Mouse (Mus musculus) thymus, postnatal 10 days (tissue): ENCODE measurements around the gene Pnmal2.

ENCODE experiments used
- DNase-seq, 2 experiments: peaks; one replicate each; pipeline ENCODE4 v3.0.0; 2021; ENCODE audit warnings: low spot score in 2 of 2

Gene Pnmal2

GRCm38 (mm10) chr7:16917447-16917846 is 27.0 kb upstream of the Pnmal2 start:
- no peak for DNase-seq

- DNase-seq = no peak
Measured at GRCm38 (mm10) chr7:16918014-16918413, 26.5 kb upstream of the Pnmal2 start.

- DNase-seq = no peak
Measured at GRCm38 (mm10) chr7:16918670-16919069, 25.8 kb upstream of the Pnmal2 start.

- no peak for DNase-seq
Measured at GRCm38 (mm10) chr7:16919395-16920149, 24.9 kb upstream of the Pnmal2 start.

- no peak for DNase-seq
Measured at GRCm38 (mm10) chr7:16920150-16920579, 24.3 kb upstream of the Pnmal2 start.

GRCm38 (mm10) chr7:16920818-16921791 is 23.4 kb upstream of the Pnmal2 start:
- no peak for DNase-seq

GRCm38 (mm10) chr7:16921881-16922335 is 22.6 kb upstream of the Pnmal2 start:
- no peak for DNase-seq

GRCm38 (mm10) chr7:16922360-16922973 is 22.0 kb upstream of the Pnmal2 start:
- DNase-seq = no peak

GRCm38 (mm10) chr7:16923283-16924036 is 21.0 kb upstream of the Pnmal2 start:
- DNase-seq = peak; percentile 46 to 58

- peak; percentile 99 for DNase-seq
Measured at GRCm38 (mm10) chr7:16924037-16924834, 20.2 kb upstream of the Pnmal2 start, which contains the start of gene Calm3. Gene Calm3, minus strand, starts transcription at chr7:16924114.

- no peak for DNase-seq
Measured at GRCm38 (mm10) chr7:16928341-16928740, 16.1 kb upstream of the Pnmal2 start.

- peak; percentile 33 to 67 for DNase-seq
Measured at GRCm38 (mm10) chr7:16930850-16931249, 13.6 kb upstream of the Pnmal2 start.

- DNase-seq = peak; percentile 68 to 86
Measured at GRCm38 (mm10) chr7:16931968-16932627, 12.4 kb upstream of the Pnmal2 start.

- peak in 1 of 2 experiments; percentile 74 for DNase-seq
Measured at GRCm38 (mm10) chr7:16932704-16933577, 11.5 kb upstream of the Pnmal2 start.

GRCm38 (mm10) chr7:16937312-16937711 is 7.2 kb upstream of the Pnmal2 start:
- DNase-seq = no peak

GRCm38 (mm10) chr7:16938117-16938791 is 6.2 kb upstream of the Pnmal2 start:
- no peak for DNase-seq

- DNase-seq = no peak
Measured at GRCm38 (mm10) chr7:16940292-16940691, 4.2 kb upstream of the Pnmal2 start.

- no peak for DNase-seq
Measured at GRCm38 (mm10) chr7:16942861-16943260, 1.6 kb upstream of the Pnmal2 start.
